Mouse (Mus musculus): ENCODE data around the gene Prdm16. TPM values are rescaled to one million over a fixed set of nuclear protein-coding genes. Genes with fewer than 3 reads are reported as not detected.

Prdm16 gene
- total RNA-seq, 1 experiment: 3.1 TPM

GRCm38 (mm10) chr4:154542568-154542967 is 94.1 kb downstream of the Prdm16 start:
- H3K4me1 ChIP-seq (ENCODE audit: control insufficient read depth in 2 of 2, insufficient read depth in 2 of 2, low read length in 2 of 2, poor library complexity in 1 of 2): peaks cover 0 to 2% of the 10 kb centered on the region in 2 experiments; a peak in 1 of 4 replicates
- no peak for DNase-seq (ENCODE audit: low read depth, low spot score)
- in situ Hi-C loops (cut with MboI; ENCODE audit: low sequenced_read_pairs in 2 of 2, unreplicated experiment in 2 of 2): no loop called here

DNA sequence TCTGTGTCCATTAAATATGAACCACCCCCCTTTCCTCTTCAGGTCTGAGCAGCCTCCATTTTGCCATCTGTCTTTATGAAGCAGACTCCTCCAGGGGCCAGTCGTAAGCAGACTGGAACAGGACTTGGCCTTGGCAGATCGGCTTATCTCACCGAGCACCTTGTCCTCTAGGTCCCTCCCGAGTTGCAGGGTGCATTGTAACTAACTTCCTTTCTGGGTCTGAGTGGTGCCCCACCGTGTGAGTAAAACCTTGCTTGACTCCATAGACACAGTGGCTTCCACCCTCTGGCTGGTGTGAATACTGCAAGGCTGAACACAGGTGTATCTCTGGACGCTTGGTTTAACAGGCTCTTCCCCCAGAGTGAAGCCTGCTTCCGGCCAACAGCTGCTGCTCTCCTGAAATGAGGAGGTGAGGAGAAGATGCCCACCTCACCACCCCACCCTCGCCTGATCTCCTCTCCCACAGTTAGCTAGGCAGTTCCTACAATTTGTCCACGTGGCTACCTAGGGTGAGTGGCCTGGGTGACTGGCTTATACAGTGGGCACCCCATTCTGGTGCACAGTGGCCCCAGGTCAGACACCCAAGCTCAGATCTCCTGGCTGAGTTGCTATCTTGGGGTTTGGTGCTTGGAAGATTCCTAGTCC is 94.9 kb downstream of the Prdm16 start:
- H3K4me3 ChIP-seq (ENCODE audit: insufficient read depth in 1 of 2, low read depth in 1 of 2, low read length in 2 of 2, poor library complexity in 1 of 2, severe bottlenecking in 1 of 2): no peak overlapping the region

More at GRCm38 (mm10) chr4:154542568-154542967, 94.1 kb downstream of the Prdm16 start:
- Histone ChIP-seq H3K4me3 (ENCODE audit: insufficient read depth in 1 of 2, low read depth in 1 of 2, low read length in 2 of 2, poor library complexity in 1 of 2, severe bottlenecking in 1 of 2) (no peak overlapping the region), H3K9ac (ENCODE audit: insufficient read depth, low read depth, low read length, poor library complexity, severe bottlenecking) (no peak overlapping the region), H3K27ac (ENCODE audit: insufficient read depth, low read depth, low read length, poor library complexity, severe bottlenecking) (no peak overlapping the region), H3K36me3 (ENCODE audit: control insufficient read depth, insufficient read depth, low read length, poor library complexity, severe bottlenecking) (no peaks in the 10 kb centered on the region), H3K9me3 (ENCODE audit: control insufficient read depth, insufficient read depth, low read depth, low read length) (no peaks in the 10 kb centered on the region)
- TF ChIP-seq MAFK (IDR thresholded peaks at IDR 0.05; ENCODE audit: insufficient read depth, low read depth, low read length) (no peak), CHD2 (IDR thresholded peaks at IDR 0.05; ENCODE audit: low read depth, low read length) (no peak), ZC3H11A (IDR thresholded peaks at IDR 0.05; ENCODE audit: borderline replicate concordance, low read depth, low read length) (no peak), HCFC1 (IDR thresholded peaks at IDR 0.05; ENCODE audit: borderline replicate concordance, insufficient read depth, low read length) (no peak), ZNF384 (IDR thresholded peaks at IDR 0.05; ENCODE audit: low read depth, low read length) (no peak)

DNA sequence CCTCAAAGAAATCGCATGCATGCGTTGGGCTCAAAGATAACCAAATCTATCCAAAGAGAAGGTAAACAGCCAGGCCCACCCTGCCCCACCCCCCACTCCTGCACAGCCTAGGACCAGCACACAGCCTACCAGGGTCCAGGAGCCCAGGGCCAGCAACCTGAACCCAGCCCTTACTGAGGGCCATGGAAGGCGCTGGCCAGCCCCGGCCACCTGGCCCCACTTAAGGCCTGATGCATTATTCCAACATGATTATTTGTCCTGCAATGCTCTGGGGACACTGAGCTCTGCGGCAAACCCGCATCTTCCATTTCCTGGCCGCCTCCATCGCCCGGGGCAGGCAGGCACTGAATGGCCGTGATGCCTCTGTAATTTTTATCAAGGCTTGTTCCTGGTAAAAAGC is 96.0 kb downstream of the Prdm16 start:
- Histone ChIP-seq H3K9me3 (ENCODE audit: control insufficient read depth, insufficient read depth, low read depth, low read length) (no peaks in the 10 kb centered on the region), H3K36me3 (ENCODE audit: control insufficient read depth, insufficient read depth, low read length, poor library complexity, severe bottlenecking) (no peaks in the 10 kb centered on the region), H3K9ac (ENCODE audit: insufficient read depth, low read depth, low read length, poor library complexity, severe bottlenecking) (no peak overlapping the region), H3K4me1 (ENCODE audit: control insufficient read depth in 2 of 2, insufficient read depth in 2 of 2, low read length in 2 of 2, poor library complexity in 1 of 2) (peaks cover 0 to 2% of the 10 kb centered on the region in 2 experiments; a peak in 1 of 4 replicates), H3K4me3 (ENCODE audit: insufficient read depth in 1 of 2, low read depth in 1 of 2, low read length in 2 of 2, poor library complexity in 1 of 2, severe bottlenecking in 1 of 2) (no peak overlapping the region), H3K27ac (ENCODE audit: insufficient read depth, low read depth, low read length, poor library complexity, severe bottlenecking) (no peak overlapping the region)
- in situ Hi-C loops (cut with MboI; ENCODE audit: low sequenced_read_pairs in 2 of 2, unreplicated experiment in 2 of 2): no loop called here
- no peak for DNase-seq (ENCODE audit: low read depth, low spot score)
- no peak for TF ChIP-seq MAFK (IDR thresholded peaks at IDR 0.05; ENCODE audit: insufficient read depth, low read depth, low read length)
- no peak for TF ChIP-seq ZNF384 (IDR thresholded peaks at IDR 0.05; ENCODE audit: low read depth, low read length)
- no peak for TF ChIP-seq HCFC1 (IDR thresholded peaks at IDR 0.05; ENCODE audit: borderline replicate concordance, insufficient read depth, low read length)
- TF ChIP-seq ZC3H11A (IDR thresholded peaks at IDR 0.05; ENCODE audit: borderline replicate concordance, low read depth, low read length): no peak

More for the DNA sequence above, 94.9 kb downstream of the Prdm16 start:
- no peak for TF ChIP-seq ZNF384 (IDR thresholded peaks at IDR 0.05; ENCODE audit: low read depth, low read length)
- TF ChIP-seq ZC3H11A (IDR thresholded peaks at IDR 0.05; ENCODE audit: borderline replicate concordance, low read depth, low read length): no peak
- no peak for TF ChIP-seq CHD2 (IDR thresholded peaks at IDR 0.05; ENCODE audit: low read depth, low read length)
- TF ChIP-seq HCFC1 (IDR thresholded peaks at IDR 0.05; ENCODE audit: borderline replicate concordance, insufficient read depth, low read length): no peak
- no peak for TF ChIP-seq MAFK (IDR thresholded peaks at IDR 0.05; ENCODE audit: insufficient read depth, low read depth, low read length)
- no peak for DNase-seq (ENCODE audit: low read depth, low spot score)
- in situ Hi-C loops (cut with MboI; ENCODE audit: low sequenced_read_pairs in 2 of 2, unreplicated experiment in 2 of 2): no loop called here
- Histone ChIP-seq H3K27ac (ENCODE audit: insufficient read depth, low read depth, low read length, poor library complexity, severe bottlenecking) (no peak overlapping the region), H3K9ac (ENCODE audit: insufficient read depth, low read depth, low read length, poor library complexity, severe bottlenecking) (no peak overlapping the region), H3K4me1 (ENCODE audit: control insufficient read depth in 2 of 2, insufficient read depth in 2 of 2, low read length in 2 of 2, poor library complexity in 1 of 2) (peaks cover 0 to 2% of the 10 kb centered on the region in 2 experiments; a peak in 1 of 4 replicates), H3K36me3 (ENCODE audit: control insufficient read depth, insufficient read depth, low read length, poor library complexity, severe bottlenecking) (no peaks in the 10 kb centered on the region), H3K9me3 (ENCODE audit: control insufficient read depth, insufficient read depth, low read depth, low read length) (no peaks in the 10 kb centered on the region)

DNA sequence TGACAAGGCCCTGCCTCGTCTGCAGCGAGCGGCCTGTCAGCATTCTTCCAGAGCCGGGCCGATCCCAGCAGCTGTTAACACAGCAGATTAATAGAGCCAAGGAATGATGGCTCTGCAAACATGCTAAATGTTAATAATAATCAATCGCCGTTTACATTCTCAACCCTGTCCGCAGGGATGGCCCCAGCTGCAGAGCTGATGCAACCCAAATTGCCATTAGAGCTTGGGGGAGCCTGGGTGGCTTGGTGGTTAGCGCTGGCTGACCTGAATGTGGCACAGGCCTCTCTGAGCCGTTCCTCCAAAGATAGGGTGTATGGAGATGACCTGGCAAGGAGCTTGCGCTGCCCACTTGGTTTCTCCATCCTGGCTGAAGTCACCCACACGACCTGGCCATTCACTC is 97.0 kb downstream of the Prdm16 start:
- DNase-seq (ENCODE audit: low read depth, low spot score): no peak
- no peaks in the 10 kb centered on the region for H3K9me3 ChIP-seq (ENCODE audit: control insufficient read depth, insufficient read depth, low read depth, low read length)
- no peak overlapping the region for H3K9ac ChIP-seq (ENCODE audit: insufficient read depth, low read depth, low read length, poor library complexity, severe bottlenecking)
- H3K4me1 ChIP-seq (ENCODE audit: control insufficient read depth in 2 of 2, insufficient read depth in 2 of 2, low read length in 2 of 2, poor library complexity in 1 of 2): peaks cover 0 to 2% of the 10 kb centered on the region in 2 experiments; a peak in 1 of 4 replicates
- TF ChIP-seq ZNF384 (IDR thresholded peaks at IDR 0.05; ENCODE audit: low read depth, low read length) (no peak), CHD2 (IDR thresholded peaks at IDR 0.05; ENCODE audit: low read depth, low read length) (no peak), MAFK (IDR thresholded peaks at IDR 0.05; ENCODE audit: insufficient read depth, low read depth, low read length) (no peak), ZC3H11A (IDR thresholded peaks at IDR 0.05; ENCODE audit: borderline replicate concordance, low read depth, low read length) (no peak), HCFC1 (IDR thresholded peaks at IDR 0.05; ENCODE audit: borderline replicate concordance, insufficient read depth, low read length) (no peak)
- no peaks in the 10 kb centered on the region for H3K36me3 ChIP-seq (ENCODE audit: control insufficient read depth, insufficient read depth, low read length, poor library complexity, severe bottlenecking)
- H3K27ac ChIP-seq (ENCODE audit: insufficient read depth, low read depth, low read length, poor library complexity, severe bottlenecking): no peak overlapping the region
- in situ Hi-C loops (cut with MboI; ENCODE audit: low sequenced_read_pairs in 2 of 2, unreplicated experiment in 2 of 2): no loop called here
- H3K4me3 ChIP-seq (ENCODE audit: insufficient read depth in 1 of 2, low read depth in 1 of 2, low read length in 2 of 2, poor library complexity in 1 of 2, severe bottlenecking in 1 of 2): no peak overlapping the region
